Mouse (Mus musculus): Measurements from ENCODE around the gene 4833439L19Rik.

4833439L19Rik gene

GRCm38 (mm10) chr13:54582126-54582525 lies 16.9 kb upstream of the 4833439L19Rik start:
- DNase-seq (ENCODE audit: low spot score in 2 of 2): no peak

- no peak for DNase-seq (ENCODE audit: low spot score in 2 of 2)
Measured at GRCm38 (mm10) chr13:54581385-54581784, 16.1 kb upstream of the 4833439L19Rik start.

- DNase-seq (ENCODE audit: low spot score in 2 of 2): no peak
Measured at GRCm38 (mm10) chr13:54577652-54578507, 12.6 kb upstream of the 4833439L19Rik start.

GRCm38 (mm10) chr13:54575489-54575888 lies 10.3 kb upstream of the 4833439L19Rik start:
- no peak for DNase-seq (ENCODE audit: low spot score in 2 of 2)

GRCm38 (mm10) chr13:54574854-54575481 lies 9.7 kb upstream of the 4833439L19Rik start, which contains the start of gene Arl10:
Arl10 (plus strand) TSS chr13:54575015.
- peak in 1 of 2 experiments; percentile 65 for DNase-seq (ENCODE audit: low spot score in 2 of 2)

GRCm38 (mm10) chr13:54572621-54573020 lies 7.4 kb upstream of the 4833439L19Rik start:
- DNase-seq (ENCODE audit: low spot score in 2 of 2): no peak

- DNase-seq (ENCODE audit: low spot score in 2 of 2): no peak
Measured at GRCm38 (mm10) chr13:54571637-54572036, 6.4 kb upstream of the 4833439L19Rik start.

- no peak for DNase-seq (ENCODE audit: low spot score in 2 of 2)
Measured at GRCm38 (mm10) chr13:54570736-54571135, 5.5 kb upstream of the 4833439L19Rik start.

GRCm38 (mm10) chr13:54569282-54569681 lies 4.0 kb upstream of the 4833439L19Rik start:
- DNase-seq (ENCODE audit: low spot score in 2 of 2): no peak

- no peak for DNase-seq (ENCODE audit: low spot score in 2 of 2)
Measured at GRCm38 (mm10) chr13:54568380-54568779, 3.1 kb upstream of the 4833439L19Rik start.

GRCm38 (mm10) chr13:54565594-54566345 lies 535 bp upstream of the 4833439L19Rik start:
- no peak for DNase-seq (ENCODE audit: low spot score in 2 of 2)

- no peak for DNase-seq (ENCODE audit: low spot score in 2 of 2)
Measured at GRCm38 (mm10) chr13:54564232-54565200, 719 bp downstream of the 4833439L19Rik start.

- no peak for DNase-seq (ENCODE audit: low spot score in 2 of 2)
Measured at GRCm38 (mm10) chr13:54562562-54562961, 2.7 kb downstream of the 4833439L19Rik start.

GRCm38 (mm10) chr13:54560608-54561007 lies 4.6 kb downstream of the 4833439L19Rik start:
- DNase-seq (ENCODE audit: low spot score in 2 of 2): peak in 1 of 2 experiments; percentile 48

GRCm38 (mm10) chr13:54559656-54560055 lies 5.6 kb downstream of the 4833439L19Rik start:
- DNase-seq (ENCODE audit: low spot score in 2 of 2): no peak

GRCm38 (mm10) chr13:54557652-54558051 lies 7.6 kb downstream of the 4833439L19Rik start:
- no peak for DNase-seq (ENCODE audit: low spot score in 2 of 2)

- DNase-seq (ENCODE audit: low spot score in 2 of 2): no peak
Measured at GRCm38 (mm10) chr13:54556796-54557195, 8.4 kb downstream of the 4833439L19Rik start.

GRCm38 (mm10) chr13:54556176-54556575 lies 9.1 kb downstream of the 4833439L19Rik start:
- no peak for DNase-seq (ENCODE audit: low spot score in 2 of 2)

GRCm38 (mm10) chr13:54548036-54548435 lies 17.2 kb downstream of the 4833439L19Rik start:
- DNase-seq (ENCODE audit: low spot score in 2 of 2): no peak

GRCm38 (mm10) chr13:54532134-54532533 lies 33.1 kb downstream of the 4833439L19Rik start:
- DNase-seq (ENCODE audit: low spot score in 2 of 2): no peak

GRCm38 (mm10) chr13:54527140-54527539 lies 38.1 kb downstream of the 4833439L19Rik start:
- DNase-seq (ENCODE audit: low spot score in 2 of 2): no peak
